Mouse (Mus musculus) neural tube, embryonic 11.5 days (tissue): ENCODE results near the gene Tradd. TPM values are rescaled to one million over a fixed set of nuclear protein-coding genes. Genes with fewer than 3 reads are reported as not detected.
"Not testable (repeated sequence)": the region's sequence is repeated elsewhere in the genome, so short reads cannot be mapped to it uniquely, and the experiment has no call there.

Experiments
- ATAC-seq: fragments of 200-750 bp; cut with Nextera tagmentation; 2 replicates; pipeline ENCODE4 v1.8.0; 2017; ENCODE audit warnings: moderate number of reproducible peaks, mild to moderate bottlenecking, moderate TSS enrichment, moderate library complexity; ENCODE audit not compliant: insufficient read depth, low FRiP score, low TSS enrichment
- DNase-seq: peaks from one replicate; pipeline ENCODE4 v3.0.0-alpha.2; 2015; ENCODE audit warnings: low spot score
- H3K27ac ChIP-seq: fragments of 300-500 bp; sonication (generic); 2 replicates; pipeline ENCODE4 v1.5.1; 2014; ENCODE audit warnings: low read depth, mild to moderate bottlenecking, low read length
- H3K27me3 ChIP-seq: fragments of 300-500 bp; sonication (generic); 2 replicates; pipeline ENCODE4 v1.6.1; 2014; ENCODE audit warnings: mild to moderate bottlenecking, low read length, mixed read lengths; ENCODE audit not compliant: control insufficient read depth, insufficient read depth
- H3K36me3 ChIP-seq: fragments of 300-500 bp; sonication (generic); 2 replicates; pipeline ENCODE4 v1.6.1; 2014; ENCODE audit warnings: mild to moderate bottlenecking, low read length, moderate library complexity, mixed read lengths; ENCODE audit not compliant: control insufficient read depth, insufficient read depth
- H3K4me1 ChIP-seq: fragments of 300-500 bp; sonication (generic); 2 replicates; pipeline ENCODE4 v1.6.1; 2014; ENCODE audit warnings: low read length, mixed read lengths; ENCODE audit not compliant: control insufficient read depth, insufficient read depth
- H3K4me2 ChIP-seq: fragments of 300-500 bp; sonication (generic); 2 replicates; pipeline ENCODE4 v1.6.1; 2014; ENCODE audit warnings: low read depth, mild to moderate bottlenecking, moderate library complexity
- H3K4me3 ChIP-seq: fragments of 300-500 bp; sonication (generic); 2 replicates; pipeline ENCODE4 v1.5.1; 2014; ENCODE audit warnings: low read depth, low read length
- H3K9ac ChIP-seq: fragments of 300-500 bp; sonication (generic); 2 replicates; pipeline ENCODE4 v1.6.1; 2014; ENCODE audit warnings: mild to moderate bottlenecking, low read length
- H3K9me3 ChIP-seq: fragments of 300-500 bp; sonication (generic); 2 replicates; pipeline ENCODE4 v1.6.1; 2016; ENCODE audit warnings: low read length; ENCODE audit not compliant: control insufficient read depth
- WGBS: fragments of 180-500 bp; shearing (Covaris S2); extraction: QIAGEN DNeasy Blood & Tissue Kit; methylation state at CpG from one replicate; pipeline ENCODE4 v1.1.7; 2014; 5-methylcytosine and 5-hydroxymethylcytosine counted together
- polyA plus RNA-seq: library from polyadenylated mRNA; unstranded; fragments of >200 nt; fragmentation: Nextera tagmentation; extraction: Ambion mirVana; gene quantifications from 2 replicates; pipeline ENCODE4 v1.2.1, GENCODE M21; 2014

The Tradd gene
- polyA plus RNA-seq, 1 experiment from 2014 or later: 14.9 TPM

GRCm38 (mm10) chr8:105251954-105252353 is 12.5 kb downstream of the Tradd start:
- Histone ChIP-seq H3K4me1 (peaks cover 4% of the 10 kb centered on the region; the same call in 1 of the 2 replicates), H3K4me3 (no peak overlapping the region), H3K9me3 (no peaks in the 10 kb centered on the region), H3K27ac (no peak overlapping the region), H3K27me3 (peaks cover 14% of the 10 kb centered on the region; the same call in 1 of the 2 replicates), H3K9ac (no peak overlapping the region), H3K36me3 (peaks cover 10% of the 10 kb centered on the region), H3K4me2 (no peak overlapping the region)
- 91% methylated on average over 6 of the region's 6 CpGs for WGBS
- ATAC-seq: no peak
- DNase-seq: no peak

GRCm38 (mm10) chr8:105241016-105241415 is 23.4 kb downstream of the Tradd start:
- ATAC-seq (no peak), DNase-seq (no peak)
- WGBS: 96% methylated on average over 7 of the region's 7 CpGs
- Histone ChIP-seq H3K9ac (no peak overlapping the region), H3K4me2 (no peak overlapping the region), H3K27ac (no peak overlapping the region), H3K27me3 (no peaks in the 10 kb centered on the region), H3K36me3 (peaks cover 8% of the 10 kb centered on the region), H3K4me3 (no peak overlapping the region), H3K9me3 (no peaks in the 10 kb centered on the region), H3K4me1 (no peaks in the 10 kb centered on the region)

- Histone ChIP-seq H3K27ac (no peak overlapping the region), H3K9me3 (no peaks in the 10 kb centered on the region), H3K36me3 (peaks cover 8% of the 10 kb centered on the region), H3K4me1 (no peaks in the 10 kb centered on the region), H3K27me3 (no peaks in the 10 kb centered on the region), H3K4me2 (no peak overlapping the region), H3K9ac (no peak overlapping the region), H3K4me3 (no peak overlapping the region)
- DNase-seq: no peak
- 93% methylated on average over 14 of the region's 14 CpGs for WGBS
- no peak for ATAC-seq
Measured at GRCm38 (mm10) chr8:105237442-105238142, 26.8 kb downstream of the Tradd start.

DNA sequence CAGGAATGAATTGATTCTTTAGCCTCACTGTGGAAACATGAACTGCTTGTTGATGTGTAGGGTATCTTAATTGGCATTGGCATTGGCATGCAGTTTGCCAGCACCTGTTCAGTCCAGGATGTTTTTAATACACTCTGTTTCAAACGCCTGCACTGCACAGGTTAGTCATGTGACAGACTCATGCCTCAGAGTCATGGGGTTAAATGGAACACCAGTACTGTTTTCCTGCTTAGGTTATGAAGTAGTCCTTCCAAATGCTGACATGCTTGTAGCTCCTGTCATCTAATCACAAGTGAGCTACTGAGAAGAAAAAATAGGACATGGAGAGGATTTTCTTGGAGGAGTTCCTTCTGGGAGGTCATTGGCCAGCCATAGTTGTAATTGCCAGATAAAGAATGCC is 29.2 kb downstream of the Tradd start:
- Histone ChIP-seq H3K4me3 (no peak overlapping the region), H3K27me3 (no peaks in the 10 kb centered on the region), H3K36me3 (peaks cover 6% of the 10 kb centered on the region), H3K9me3 (no peaks in the 10 kb centered on the region), H3K27ac (no peak overlapping the region), H3K4me1 (no peaks in the 10 kb centered on the region), H3K9ac (no peak overlapping the region), H3K4me2 (no peak overlapping the region)
- DNase-seq (no peak), ATAC-seq (no peak)
- 79% methylated on average over 1 of the region's 1 CpGs for WGBS

- no peaks in the 10 kb centered on the region; the same call in 1 of the 2 replicates for H3K36me3 ChIP-seq
- no peaks in the 10 kb centered on the region for H3K9me3 ChIP-seq
- H3K4me3 ChIP-seq: no peak overlapping the region
- ATAC-seq: no peak
- 54% methylated on average over 1 of the region's 1 CpGs for WGBS
- H3K27ac ChIP-seq: no peak overlapping the region
- H3K27me3 ChIP-seq: no peaks in the 10 kb centered on the region
- H3K4me1 ChIP-seq: no peaks in the 10 kb centered on the region
- H3K4me2 ChIP-seq: no peak overlapping the region
- no peak for DNase-seq
- no peak overlapping the region for H3K9ac ChIP-seq
Measured at GRCm38 (mm10) chr8:105233126-105233935, 31.1 kb downstream of the Tradd start.

- not testable (repeated sequence) for H3K4me2 ChIP-seq, H3K27me3 ChIP-seq, H3K9me3 ChIP-seq, ATAC-seq, H3K4me3 ChIP-seq, H3K9ac ChIP-seq, H3K27ac ChIP-seq, H3K4me1 ChIP-seq, DNase-seq, H3K36me3 ChIP-seq
- WGBS: 93% methylated on average over 4 of the region's 4 CpGs
Measured at GRCm38 (mm10) chr8:105232321-105232693, 32.1 kb downstream of the Tradd start.

DNA sequence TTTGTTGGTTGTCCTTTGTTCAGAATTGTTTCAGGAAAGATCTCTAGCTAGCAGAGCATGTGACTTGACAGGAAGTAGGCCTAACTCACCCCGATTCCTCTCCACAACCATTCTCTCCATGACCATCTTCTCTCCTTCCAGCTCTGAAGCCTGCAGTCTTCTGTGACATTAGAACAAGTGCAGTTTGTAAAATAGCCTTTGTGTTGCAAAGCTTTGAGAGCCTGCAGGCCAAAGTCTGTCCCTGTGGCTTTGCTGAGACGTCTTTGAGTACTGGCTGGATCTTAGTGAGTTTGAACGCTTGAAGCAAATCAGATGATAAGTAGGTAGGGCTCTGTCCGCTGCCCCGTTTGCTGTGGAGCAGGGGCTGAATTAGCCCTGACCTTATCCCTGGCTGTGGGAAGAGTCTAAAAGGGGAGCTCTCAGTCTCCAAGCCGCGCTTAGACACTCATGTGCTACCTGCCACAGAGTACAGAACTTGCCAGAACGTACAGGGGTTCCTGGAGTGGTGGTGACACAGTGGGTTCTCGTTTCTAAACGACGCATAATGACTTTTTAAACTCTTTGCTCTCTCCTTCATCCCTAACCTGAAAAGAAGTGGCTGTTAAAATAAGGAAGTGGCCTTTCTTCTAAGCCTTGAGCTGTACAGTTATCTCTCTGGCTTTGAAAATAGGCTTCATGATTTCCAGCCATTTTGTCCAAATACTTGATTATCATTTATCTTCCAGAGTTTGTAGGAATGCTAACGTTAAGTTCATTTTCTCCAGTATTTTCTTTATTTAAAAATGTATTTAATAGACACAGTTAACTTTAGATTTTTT is 32.7 kb downstream of the Tradd start:
- no peak for ATAC-seq

GRCm38 (mm10) chr8:105225917-105226316 is 38.5 kb downstream of the Tradd start:
- H3K27me3 ChIP-seq: no peaks in the 10 kb centered on the region
- DNase-seq (no peak), ATAC-seq (no peak)
- peaks cover 14% of the 10 kb centered on the region for H3K4me1 ChIP-seq
- no peaks in the 10 kb centered on the region for H3K36me3 ChIP-seq
- peak overlapping the region; percentile 94 for H3K4me3 ChIP-seq
- H3K9me3 ChIP-seq: no peaks in the 10 kb centered on the region
- no peak overlapping the region for H3K27ac ChIP-seq
- 30% methylated on average over 6 of the region's 6 CpGs for WGBS
- peak overlapping the region; percentile 68 for H3K4me2 ChIP-seq
- H3K9ac ChIP-seq: peak overlapping the region; percentile 88

More for the DNA sequence above, 32.7 kb downstream of the Tradd start:
- no peak for DNase-seq
- H3K27me3 ChIP-seq: no peaks in the 10 kb centered on the region
- WGBS: 86% methylated on average over 12 of the region's 12 CpGs
- no peaks in the 10 kb centered on the region; the same call in 1 of the 2 replicates for H3K36me3 ChIP-seq
- H3K27ac ChIP-seq: no peak overlapping the region
- no peak overlapping the region for H3K4me3 ChIP-seq
- H3K9me3 ChIP-seq: no peaks in the 10 kb centered on the region
- no peak overlapping the region for H3K4me2 ChIP-seq
- H3K4me1 ChIP-seq: no peaks in the 10 kb centered on the region
- no peak overlapping the region for H3K9ac ChIP-seq
